Mouse (Mus musculus) hindbrain, embryonic 11.5 days (tissue): ENCODE results near the gene Hsd3b5. TPM values are rescaled to one million over a fixed set of nuclear protein-coding genes. Genes with fewer than 3 reads are reported as not detected.
"Not testable (repeated sequence)": the region's sequence is repeated elsewhere in the genome, so short reads cannot be mapped to it uniquely, and the experiment has no call there.

Source experiments
- ATAC-seq: fragments of 200-750 bp; cut with Nextera tagmentation; 2 replicates; pipeline ENCODE4 v1.8.0; 2017; ENCODE audit warnings: mild to moderate bottlenecking, moderate TSS enrichment, moderate library complexity; ENCODE audit not compliant: low FRiP score
- DNase-seq: peaks from one replicate; pipeline ENCODE4 v3.0.0-alpha.2; 2015; ENCODE audit warnings: low spot score
- H3K27ac ChIP-seq: fragments of 300-500 bp; sonication (generic); 2 replicates; pipeline ENCODE4 v1.5.1; 2014; ENCODE audit warnings: mild to moderate bottlenecking, low read depth, low read length
- H3K27me3 ChIP-seq: fragments of 300-500 bp; sonication (generic); 2 replicates; pipeline ENCODE4 v1.6.1; 2014; ENCODE audit warnings: mild to moderate bottlenecking, low read length, moderate library complexity, mixed read lengths; ENCODE audit not compliant: control insufficient read depth, insufficient read depth
- H3K36me3 ChIP-seq: fragments of 300-500 bp; sonication (generic); 2 replicates; pipeline ENCODE4 v1.6.1; 2014; ENCODE audit warnings: mild to moderate bottlenecking, low read length, moderate library complexity, mixed read lengths; ENCODE audit not compliant: control insufficient read depth, insufficient read depth
- H3K4me1 ChIP-seq: fragments of 300-500 bp; sonication (generic); replicated peaks from 2 replicates; pipeline ENCODE4 v1.6.1; 2014; ENCODE audit warnings: low read length, mixed read lengths; ENCODE audit not compliant: control insufficient read depth, insufficient read depth
- H3K4me2 ChIP-seq: fragments of 300-500 bp; sonication (generic); replicated peaks from 2 replicates; pipeline ENCODE4 v1.6.1; 2014; ENCODE audit warnings: mild to moderate bottlenecking, low read depth, low read length
- H3K4me3 ChIP-seq: fragments of 300-500 bp; sonication (generic); 2 replicates; pipeline ENCODE4 v1.5.1; 2014; ENCODE audit warnings: low read depth, low read length
- H3K9ac ChIP-seq: fragments of 300-500 bp; sonication (generic); 2 replicates; pipeline ENCODE4 v1.6.1; 2014; ENCODE audit warnings: low read depth, low read length
- H3K9me3 ChIP-seq: fragments of 300-500 bp; sonication (generic); 2 replicates; pipeline ENCODE4 v1.6.1; 2016; ENCODE audit warnings: low read length; ENCODE audit not compliant: control insufficient read depth
- WGBS: fragments of 180-500 bp; shearing (Covaris S2); extraction: QIAGEN DNeasy Blood & Tissue Kit; methylation state at CpG from one replicate; pipeline ENCODE4 v1.1.7; 2014; 5-methylcytosine and 5-hydroxymethylcytosine counted together
- polyA plus RNA-seq: library from polyadenylated mRNA; unstranded; fragments of >200 nt; fragmentation: Nextera tagmentation; extraction: Ambion mirVana; gene quantifications from 2 replicates; pipeline ENCODE4 v1.2.1, GENCODE M21; 2014

The Hsd3b5 gene
- not detected in 2 replicates for polyA plus RNA-seq

DNA sequence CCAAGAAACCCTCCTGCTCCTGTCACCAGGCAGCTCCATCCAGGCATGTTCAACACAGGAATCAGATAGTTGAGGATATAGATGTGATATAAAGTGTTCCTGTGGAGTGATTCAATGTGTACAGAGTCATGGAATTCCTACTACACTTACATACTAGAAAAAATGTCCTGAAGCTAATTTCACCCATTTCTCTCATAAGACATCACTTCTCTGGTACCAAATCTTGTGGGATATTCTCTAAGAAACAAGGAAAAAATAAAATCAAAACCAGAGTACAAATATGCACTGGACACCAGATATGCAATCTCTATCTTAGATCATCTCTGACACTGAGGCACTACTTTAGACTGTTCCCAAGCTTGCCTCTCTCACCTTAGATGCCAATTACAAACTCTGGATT is at the start of gene Hsd3b5:
Gene Hsd3b5, minus strand, starts transcription at position 101 of the 400 bp plus-strand sequence.
- DNase-seq: no peak
- H3K4me2 ChIP-seq: no peak within 1 kb of the TSS
- no peaks in the 10 kb centered on the region for H3K9me3 ChIP-seq
- H3K9ac ChIP-seq: no peak within 1 kb of the TSS
- H3K27ac ChIP-seq: no peak within 1 kb of the TSS
- H3K4me3 ChIP-seq: no peak within 1 kb of the TSS
- H3K36me3 ChIP-seq: no peaks in the 10 kb centered on the region
- H3K4me1 ChIP-seq: no peaks in the 10 kb centered on the region
- ATAC-seq: no peak
- no peaks in the 10 kb centered on the region for H3K27me3 ChIP-seq

DNA sequence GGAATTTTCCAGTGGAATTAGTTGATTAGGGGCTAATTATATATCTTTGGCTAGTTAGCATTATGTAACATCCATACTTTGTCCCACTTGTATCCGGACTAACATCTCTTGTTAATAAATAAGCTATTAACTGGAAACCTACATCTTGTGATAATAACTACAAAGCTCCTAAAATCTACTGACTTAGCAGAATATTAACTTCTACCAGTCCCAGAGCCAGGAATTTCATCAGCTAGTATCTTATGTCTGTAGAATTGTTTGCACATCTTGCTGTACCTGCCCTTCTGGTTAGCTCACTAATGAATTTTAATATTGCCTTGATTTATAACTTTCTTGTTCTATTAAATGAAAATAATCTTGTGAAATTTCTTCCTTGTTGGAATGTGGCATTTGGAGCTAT is 5.1 kb upstream of the Hsd3b5 start:
- Histone ChIP-seq H3K36me3 (no peaks in the 10 kb centered on the region), H3K9ac (no peak overlapping the region), H3K27ac (no peak overlapping the region), H3K4me2 (no peak overlapping the region), H3K27me3 (no peaks in the 10 kb centered on the region), H3K4me3 (no peak overlapping the region), H3K4me1 (no peaks in the 10 kb centered on the region), H3K9me3 (no peaks in the 10 kb centered on the region)
- ATAC-seq: no peak
- WGBS: 92% methylated on average over 1 of the region's 1 CpGs
- no peak for DNase-seq

DNA sequence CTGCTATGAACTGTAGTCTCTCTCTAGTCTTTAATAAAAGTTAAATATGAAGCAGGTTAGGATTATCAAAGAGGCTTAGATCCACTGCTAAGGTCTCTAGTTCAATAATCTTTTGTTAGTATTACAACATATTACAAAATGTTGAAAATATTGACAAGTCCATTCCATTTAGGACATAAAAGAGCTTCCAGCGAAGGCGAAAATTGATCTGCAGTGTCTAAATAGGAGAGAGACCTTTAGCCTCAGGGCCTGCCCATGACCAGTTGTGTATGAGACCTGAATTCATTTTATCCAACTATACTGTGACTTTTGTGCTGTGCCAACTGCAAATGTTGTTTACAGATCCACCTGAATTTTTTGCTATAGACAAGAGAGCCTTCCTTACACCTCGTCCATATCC is 419 bp downstream of the Hsd3b5 start:
- no peaks in the 10 kb centered on the region for H3K27me3 ChIP-seq
- H3K9me3 ChIP-seq: no peaks in the 10 kb centered on the region
- H3K9ac ChIP-seq: no peak overlapping the region
- 92% methylated on average over 3 of the region's 3 CpGs for WGBS
- H3K4me1 ChIP-seq: no peaks in the 10 kb centered on the region
- H3K4me3 ChIP-seq: no peak overlapping the region
- no peak for DNase-seq
- H3K4me2 ChIP-seq: no peak overlapping the region
- no peak for ATAC-seq
- H3K36me3 ChIP-seq: no peaks in the 10 kb centered on the region
- H3K27ac ChIP-seq: no peak overlapping the region

DNA sequence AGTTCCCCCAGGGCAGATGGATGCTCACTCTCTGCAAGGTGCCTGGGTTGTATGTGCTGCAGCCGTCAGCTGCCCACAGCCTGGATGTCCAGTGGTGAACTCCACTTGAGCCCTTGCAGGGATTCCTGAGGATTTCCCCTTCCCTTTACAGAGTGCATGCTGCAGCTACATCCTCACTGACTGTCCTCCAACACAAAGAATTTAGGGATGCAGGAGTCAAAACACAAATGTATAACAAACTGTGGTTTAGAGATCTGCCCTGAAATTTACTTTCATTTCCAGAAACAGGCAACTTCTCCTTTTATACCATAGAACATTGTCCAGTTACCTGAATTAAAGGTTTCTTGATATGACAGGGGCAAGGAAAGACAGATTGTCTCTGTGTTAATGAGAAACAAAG is 13.3 kb downstream of the Hsd3b5 start:
- H3K9ac ChIP-seq, H3K27ac ChIP-seq, H3K4me1 ChIP-seq, H3K36me3 ChIP-seq, DNase-seq, H3K27me3 ChIP-seq, H3K9me3 ChIP-seq, H3K4me2 ChIP-seq, ATAC-seq, H3K4me3 ChIP-seq: not testable (repeated sequence)
- WGBS: 77% methylated on average over 1 of the region's 1 CpGs

DNA sequence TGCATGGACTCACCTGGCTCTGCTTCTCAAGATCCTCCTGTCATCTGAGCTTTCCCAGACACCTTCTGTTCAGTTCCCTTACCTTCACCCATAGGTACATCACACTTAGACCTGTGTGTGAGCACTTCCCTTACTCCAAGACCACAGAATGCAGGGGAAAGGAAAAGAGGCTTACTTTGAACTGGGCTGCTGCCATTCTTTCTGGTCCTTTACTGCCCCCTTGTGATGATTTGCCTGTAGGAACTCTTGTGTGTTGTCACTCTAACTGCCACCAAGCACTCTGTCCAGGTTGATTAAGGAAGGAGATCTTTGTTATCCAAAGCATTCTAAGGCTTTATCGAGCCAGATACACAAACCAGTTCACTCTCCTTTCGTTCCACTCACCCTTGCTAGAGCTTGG is 13.8 kb downstream of the Hsd3b5 start:
- not testable (repeated sequence) for DNase-seq, H3K9ac ChIP-seq, H3K36me3 ChIP-seq, H3K4me3 ChIP-seq, H3K27ac ChIP-seq, H3K9me3 ChIP-seq, H3K27me3 ChIP-seq, H3K4me2 ChIP-seq, ATAC-seq, H3K4me1 ChIP-seq
- 38% methylated on average over 2 of the region's 2 CpGs for WGBS

DNA sequence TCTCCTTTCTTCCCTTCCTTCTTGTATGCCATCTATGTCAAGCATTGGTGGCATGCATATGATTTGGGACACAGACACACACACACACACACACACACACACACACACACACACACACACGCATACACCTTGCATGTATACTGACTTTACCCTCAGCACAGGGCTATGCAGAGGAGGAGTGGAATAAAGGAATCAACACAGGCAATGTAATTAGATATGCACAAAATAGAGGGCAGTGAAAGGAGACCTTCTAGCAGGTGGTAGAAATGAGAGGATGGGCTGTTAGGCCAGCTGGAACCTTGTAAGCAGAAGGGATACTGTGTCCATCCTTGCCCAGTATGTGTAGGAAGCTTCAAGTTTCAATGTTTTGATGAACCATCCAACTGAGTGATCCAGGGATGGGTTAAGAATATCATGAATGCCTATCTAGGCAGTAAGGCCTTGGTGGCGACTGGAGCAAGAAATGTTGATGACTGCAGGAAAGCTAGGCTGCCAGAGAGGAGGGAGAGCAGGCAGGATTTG is 15.6 kb downstream of the Hsd3b5 start:
- not testable (repeated sequence) for H3K4me3 ChIP-seq, H3K4me1 ChIP-seq, ATAC-seq, H3K9ac ChIP-seq, H3K9me3 ChIP-seq, H3K27me3 ChIP-seq, H3K4me2 ChIP-seq, H3K27ac ChIP-seq, DNase-seq, H3K36me3 ChIP-seq
- 60% methylated on average over 2 of the region's 2 CpGs for WGBS

DNA sequence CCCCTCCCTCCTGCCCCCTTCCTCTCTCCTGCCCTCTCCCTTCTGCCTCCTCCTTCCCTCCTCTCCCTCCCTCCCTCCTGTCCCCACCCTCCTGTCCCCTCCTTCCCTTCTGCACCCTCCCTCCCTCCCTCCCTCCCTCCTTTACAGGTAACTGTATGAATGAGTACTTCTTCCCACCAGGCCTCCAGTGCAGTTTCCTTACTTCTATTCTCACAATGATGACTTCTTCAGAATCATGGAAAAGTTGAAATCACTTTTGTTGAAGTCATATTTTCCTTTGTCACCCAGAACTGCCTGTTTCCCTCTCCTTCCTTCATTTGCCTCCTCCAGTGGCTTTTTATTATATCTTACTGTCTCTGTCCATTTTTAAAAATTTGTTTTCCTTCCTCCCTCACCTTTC is 16.1 kb downstream of the Hsd3b5 start:
- H3K9me3 ChIP-seq: no peaks in the 10 kb centered on the region

DNA sequence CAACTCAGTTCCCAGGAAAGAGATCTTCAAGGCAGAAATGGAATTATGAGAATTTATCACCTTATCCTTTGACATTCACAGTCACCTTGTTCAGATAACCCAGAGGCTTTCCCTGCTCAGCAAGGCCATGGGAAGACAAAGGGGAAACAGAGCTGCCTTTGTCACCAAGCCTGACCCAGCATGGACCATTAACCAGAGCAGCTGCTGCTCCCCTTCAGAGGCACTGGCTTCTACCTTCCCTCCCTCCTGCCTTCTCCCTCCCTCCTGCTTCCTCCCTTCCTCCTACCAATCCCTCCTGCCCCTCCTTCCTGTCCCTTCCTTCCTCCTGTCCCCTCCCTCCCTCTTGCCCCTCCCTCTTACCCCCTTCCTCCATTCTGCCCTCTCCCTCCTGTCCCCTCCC is 16.5 kb downstream of the Hsd3b5 start:
- H3K9me3 ChIP-seq, H3K27ac ChIP-seq, ATAC-seq, DNase-seq, H3K4me1 ChIP-seq, H3K4me2 ChIP-seq, H3K27me3 ChIP-seq, H3K9ac ChIP-seq, H3K36me3 ChIP-seq, H3K4me3 ChIP-seq: not testable (repeated sequence)

More for the DNA sequence above, 16.1 kb downstream of the Hsd3b5 start:
- H3K4me3 ChIP-seq: no peak overlapping the region
- H3K36me3 ChIP-seq: no peaks in the 10 kb centered on the region
- no peak overlapping the region for H3K27ac ChIP-seq
- ATAC-seq: no peak
- H3K4me1 ChIP-seq: no peaks in the 10 kb centered on the region
- no peak overlapping the region for H3K4me2 ChIP-seq
- no peak overlapping the region for H3K9ac ChIP-seq
- DNase-seq: no peak
- H3K27me3 ChIP-seq: no peaks in the 10 kb centered on the region

DNA sequence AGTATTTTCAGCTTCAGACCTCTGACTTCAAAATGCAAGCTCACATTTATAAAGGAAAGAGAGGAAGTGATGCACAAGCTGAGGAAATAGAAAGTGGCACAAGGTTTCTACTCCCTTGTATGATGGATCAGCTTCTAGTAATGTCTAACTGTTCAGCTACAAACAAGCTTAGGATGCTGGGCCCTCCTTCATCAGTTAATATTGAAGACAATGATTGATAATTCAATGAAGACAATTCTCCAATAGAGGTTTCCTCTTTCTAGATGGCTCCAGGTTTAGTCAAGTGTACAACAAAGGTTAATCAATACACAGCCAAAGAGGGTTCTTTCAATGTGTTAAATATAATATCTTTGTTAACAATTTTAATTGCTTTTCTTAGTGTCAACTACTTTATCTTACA is 41.3 kb downstream of the Hsd3b5 start, which contains the start of gene Gm10681:
Gene Gm10681, minus strand, starts transcription at position 101 of the 400 bp plus-strand sequence.
- Histone ChIP-seq H3K27ac (no peak within 1 kb of the TSS), H3K4me3 (no peak within 1 kb of the TSS), H3K9me3 (no peaks in the 10 kb centered on the region), H3K36me3 (no peaks in the 10 kb centered on the region), H3K4me2 (no peak within 1 kb of the TSS), H3K9ac (no peak within 1 kb of the TSS), H3K27me3 (no peaks in the 10 kb centered on the region), H3K4me1 (no peaks in the 10 kb centered on the region)
- DNase-seq (no peak), ATAC-seq (no peak)
